Mouse (Mus musculus) neural tube, embryonic 15.5 days (tissue): Measurements from ENCODE around the gene Nudt15. TPM values are rescaled to one million over a fixed set of nuclear protein-coding genes. Genes with fewer than 3 reads are reported as not detected.
A peak's percentile ranks its signal among the peaks of the same experiment; 100 is the strongest.
"Not testable (repeated sequence)": the region's sequence is repeated elsewhere in the genome, so short reads cannot be mapped to it uniquely, and the experiment has no call there.

Experiments used
- ATAC-seq: fragments of 200-750 bp; cut with Nextera tagmentation; 2 replicates; pipeline ENCODE4 v1.8.0; 2017; ENCODE audit warnings: mild to moderate bottlenecking, moderate TSS enrichment, moderate library complexity; ENCODE audit not compliant: low FRiP score
- H3K27ac ChIP-seq: fragments of 300-500 bp; sonication (generic); replicated peaks from 2 replicates; pipeline ENCODE4 v1.5.1; 2015; ENCODE audit warnings: mild to moderate bottlenecking, inconsistent platforms
- H3K27me3 ChIP-seq: fragments of 300-500 bp; sonication (generic); replicated peaks from 2 replicates; pipeline ENCODE4 v1.6.1; 2015; ENCODE audit warnings: inconsistent platforms
- H3K36me3 ChIP-seq: fragments of 300-500 bp; sonication (generic); 2 replicates; pipeline ENCODE4 v1.6.1; 2015; ENCODE audit warnings: inconsistent platforms
- H3K4me1 ChIP-seq: fragments of 300-500 bp; sonication (generic); 2 replicates; pipeline ENCODE4 v1.6.1; 2015; ENCODE audit warnings: inconsistent platforms
- H3K4me2 ChIP-seq: fragments of 300-500 bp; sonication (generic); 2 replicates; pipeline ENCODE4 v1.6.1; 2015; ENCODE audit warnings: inconsistent platforms, mild to moderate bottlenecking, moderate library complexity
- H3K4me3 ChIP-seq: fragments of 300-500 bp; sonication (generic); replicated peaks from 2 replicates; pipeline ENCODE4 v1.5.1; 2015; ENCODE audit warnings: mild to moderate bottlenecking, inconsistent platforms
- H3K9ac ChIP-seq: fragments of 300-500 bp; sonication (generic); replicated peaks from 2 replicates; pipeline ENCODE4 v1.6.1; 2015; ENCODE audit warnings: mild to moderate bottlenecking, inconsistent platforms
- H3K9me3 ChIP-seq: fragments of 300-500 bp; sonication (generic); replicated peaks from 2 replicates; pipeline ENCODE4 v1.6.1; 2016; ENCODE audit warnings: inconsistent platforms
- WGBS: fragments of 180-500 bp; shearing (Covaris S2); methylation state at CpG from one replicate; pipeline ENCODE4 v1.1.7; 2015; ENCODE audit warnings: mixed read lengths; 5-methylcytosine and 5-hydroxymethylcytosine counted together
- polyA plus RNA-seq: library from polyadenylated mRNA; unstranded; fragments of >200 nt; fragmentation: Nextera tagmentation; extraction: Ambion mirVana; gene quantifications from 2 replicates; pipeline ENCODE4 v1.2.1, GENCODE M21; 2015

Gene Nudt15
- polyA plus RNA-seq, 1 experiment from 2014 or later: 8.5 TPM

- H3K36me3 ChIP-seq: no peaks in the 10 kb centered on the region
- H3K4me3 ChIP-seq: no peak overlapping the region
- WGBS: 71% methylated on average over 4 of the region's 4 CpGs
- peaks cover under 1% of the 10 kb centered on the region for H3K4me1 ChIP-seq
- ATAC-seq: no peak
- no peaks in the 10 kb centered on the region for H3K9me3 ChIP-seq
- no peaks in the 10 kb centered on the region for H3K27me3 ChIP-seq
- no peak overlapping the region for H3K9ac ChIP-seq
- no peak overlapping the region for H3K4me2 ChIP-seq
- no peak overlapping the region for H3K27ac ChIP-seq
Measured at GRCm38 (mm10) chr14:73547034-73547433, 1.0 kb downstream of the Nudt15 start.

DNA sequence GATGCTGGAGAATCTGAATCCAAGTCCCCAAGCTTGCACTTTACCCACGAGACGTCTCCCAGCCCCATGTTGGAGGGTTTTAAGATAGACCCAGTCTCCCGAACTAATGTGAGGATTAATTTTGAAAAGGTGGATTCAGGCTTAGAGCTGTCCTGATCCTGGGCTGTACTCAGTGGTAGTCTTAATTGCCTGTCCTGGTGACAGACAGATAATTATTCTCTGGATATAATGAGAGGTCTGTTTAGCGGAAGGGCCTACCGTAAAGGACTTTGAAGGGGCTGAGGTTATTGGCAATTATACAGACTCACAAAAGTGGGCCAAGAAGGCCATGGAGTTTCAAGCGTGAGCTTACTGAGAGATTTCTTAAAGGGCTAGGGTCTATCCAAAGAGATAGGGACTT, 4.3 kb downstream of the Nudt15 start:
- Histone ChIP-seq H3K36me3 (no peaks in the 10 kb centered on the region), H3K4me2 (no peak overlapping the region), H3K9me3 (no peaks in the 10 kb centered on the region), H3K4me3 (no peak overlapping the region), H3K27me3 (no peaks in the 10 kb centered on the region), H3K4me1 (no peaks in the 10 kb centered on the region), H3K9ac (no peak overlapping the region), H3K27ac (no peak overlapping the region)
- no peak for ATAC-seq
- 65% methylated on average over 6 of the region's 6 CpGs for WGBS

DNA sequence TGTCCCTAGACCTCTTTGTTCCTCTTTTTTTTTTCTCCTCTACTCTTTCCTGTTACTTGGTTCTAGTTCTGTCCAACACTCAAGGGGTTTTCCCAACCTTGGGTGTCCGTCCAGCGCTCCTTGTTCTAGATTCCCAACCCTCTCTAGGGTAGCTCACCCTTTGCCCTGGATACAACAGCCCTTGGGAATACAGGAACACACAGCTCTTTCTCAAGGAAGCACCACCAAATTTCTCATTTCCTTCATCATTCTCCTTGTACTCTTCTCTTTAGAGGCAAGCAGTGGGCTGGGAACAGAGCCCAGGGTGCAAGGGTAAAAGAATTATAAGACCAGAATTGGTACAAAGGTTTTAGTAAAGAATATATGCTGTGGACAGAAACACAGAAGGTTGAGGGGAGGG, 12.4 kb downstream of the Nudt15 start:
- H3K4me1 ChIP-seq: no peaks in the 10 kb centered on the region
- WGBS: 93% methylated on average over 2 of the region's 2 CpGs
- ATAC-seq: no peak
- H3K27ac ChIP-seq: no peak overlapping the region
- H3K4me2 ChIP-seq: no peak overlapping the region
- no peak overlapping the region for H3K4me3 ChIP-seq
- no peak overlapping the region for H3K9ac ChIP-seq
- no peaks in the 10 kb centered on the region for H3K9me3 ChIP-seq
- H3K36me3 ChIP-seq: no peaks in the 10 kb centered on the region
- no peaks in the 10 kb centered on the region for H3K27me3 ChIP-seq

DNA sequence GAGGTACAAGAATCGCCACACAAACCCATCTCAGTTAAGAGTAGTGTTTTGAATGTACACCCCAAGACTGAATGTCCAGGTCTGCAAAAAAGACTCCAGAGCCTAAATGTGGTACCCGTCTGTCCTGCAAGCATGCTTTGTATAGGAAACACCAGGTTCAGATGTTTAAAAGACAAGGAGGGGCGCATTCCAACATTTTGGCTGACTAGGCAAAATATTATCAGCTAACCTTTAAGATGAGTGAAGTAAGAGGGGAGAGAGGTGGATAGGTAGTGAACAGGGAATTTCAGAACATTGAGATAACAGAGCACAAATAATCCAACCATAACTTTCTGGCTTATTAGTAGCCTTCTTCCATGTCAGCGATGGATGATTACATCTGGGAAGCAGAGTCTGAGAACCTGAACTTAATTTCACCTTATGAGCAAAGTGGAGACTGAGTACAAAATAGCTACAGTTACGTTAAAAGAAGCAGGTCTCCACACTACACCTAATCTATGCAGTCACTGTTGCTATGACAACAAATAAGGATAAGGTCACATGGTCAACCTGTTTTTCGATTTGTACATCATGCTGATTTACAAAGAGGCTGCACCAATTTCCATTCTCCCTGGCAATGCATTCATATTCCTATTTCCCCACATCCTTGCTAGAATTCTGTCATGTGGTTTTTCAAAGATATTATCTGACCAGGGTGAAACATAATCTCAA, 14.1 kb downstream of the Nudt15 start:
- H3K4me2 ChIP-seq: no peak overlapping the region

GRCm38 (mm10) chr14:73528661-73529060, 19.4 kb downstream of the Nudt15 start:
- H3K27ac ChIP-seq, H3K9me3 ChIP-seq, ATAC-seq, H3K9ac ChIP-seq, H3K4me1 ChIP-seq, H3K36me3 ChIP-seq, H3K4me2 ChIP-seq, H3K4me3 ChIP-seq: not testable (repeated sequence)
- peaks cover 16% of the 10 kb centered on the region; the same call in 1 of the 2 replicates for H3K27me3 ChIP-seq
- WGBS: 88% methylated on average over 3 of the region's 3 CpGs

More for the DNA sequence above, 14.1 kb downstream of the Nudt15 start:
- Histone ChIP-seq H3K27me3 (peaks cover 11% of the 10 kb centered on the region; the same call in 1 of the 2 replicates), H3K27ac (no peak overlapping the region), H3K9me3 (no peaks in the 10 kb centered on the region), H3K9ac (no peak overlapping the region), H3K4me3 (no peak overlapping the region), H3K36me3 (no peaks in the 10 kb centered on the region), H3K4me1 (no peaks in the 10 kb centered on the region)
- ATAC-seq: no peak
- 72% methylated on average over 6 of the region's 6 CpGs for WGBS

DNA sequence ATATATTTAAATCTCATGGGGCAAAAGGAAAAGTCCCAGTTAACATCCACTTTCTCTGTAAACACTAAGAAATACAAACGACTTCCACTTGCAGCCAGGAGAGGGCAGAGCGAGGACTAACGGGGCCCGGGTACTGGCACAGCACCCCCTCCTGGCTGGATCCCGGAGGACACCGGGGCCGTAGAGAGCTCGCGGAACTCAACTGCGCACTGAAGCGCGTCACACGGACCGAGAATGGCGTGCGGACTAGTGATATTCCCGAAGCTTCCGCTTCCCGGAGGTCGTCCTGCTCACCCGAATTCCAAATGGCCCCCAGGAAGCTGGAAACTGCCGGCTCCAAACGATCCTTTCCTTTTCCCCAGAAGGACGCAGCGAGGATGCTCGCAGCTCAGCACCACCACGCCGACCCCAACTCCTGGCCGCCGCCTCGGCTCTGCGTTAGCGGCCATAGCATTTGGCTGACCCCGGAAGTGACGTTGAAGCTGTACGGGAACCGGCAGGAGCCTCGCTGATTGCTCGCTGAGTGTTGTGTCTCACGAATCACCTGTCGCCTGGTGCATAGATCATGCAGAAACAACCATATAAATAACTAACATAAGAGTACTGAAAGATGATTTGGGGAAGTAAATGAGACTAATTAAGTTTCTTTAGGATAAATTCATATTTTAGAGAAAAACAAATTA, 23.1 kb downstream of the Nudt15 start, which contains the start of gene Sucla2:
Gene Sucla2, plus strand, starts transcription at position 554 of the 683 bp plus-strand sequence.
- peak within 1 kb of the TSS; percentile 60 for H3K9ac ChIP-seq
- WGBS: under 1% methylated on average over 36 of the region's 41 CpGs
- peak; percentile 99 for ATAC-seq

DNA sequence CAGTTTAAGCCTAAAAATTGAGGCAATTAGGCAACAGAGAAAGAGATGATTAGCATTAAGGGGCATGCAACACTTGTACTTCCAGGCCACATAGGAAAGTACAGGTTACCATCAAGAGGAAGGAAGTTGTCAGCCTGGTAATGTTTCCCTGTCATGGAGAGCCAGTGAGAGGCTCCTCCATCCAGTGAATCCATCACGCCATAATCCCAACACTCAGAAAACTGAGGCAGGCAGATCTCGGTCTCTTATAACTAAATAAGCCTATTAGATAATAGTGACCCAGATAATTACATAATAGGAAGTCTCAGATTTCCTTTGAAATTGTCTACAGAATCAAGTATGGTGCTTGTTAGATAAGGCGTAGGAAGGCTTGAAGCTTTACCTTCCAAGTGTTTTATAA, 23.9 kb downstream of the Nudt15 start:
- no peak overlapping the region for H3K27ac ChIP-seq
- no peaks in the 10 kb centered on the region for H3K36me3 ChIP-seq
- peak overlapping the region; percentile 46 for H3K4me2 ChIP-seq
- H3K9ac ChIP-seq: no peak overlapping the region
- H3K27me3 ChIP-seq: peaks cover 4% of the 10 kb centered on the region; the same call in 1 of the 2 replicates
- no peaks in the 10 kb centered on the region for H3K9me3 ChIP-seq
- 0 out of 2 replicates have a peak, but pooled peaks cover 2% of the 10 kb centered on the region for H3K4me1 ChIP-seq
- 82% methylated on average over 3 of the region's 3 CpGs for WGBS
- ATAC-seq: no peak
- no peak overlapping the region for H3K4me3 ChIP-seq

More for the DNA sequence above, 23.1 kb downstream of the Nudt15 start, which contains the start of gene Sucla2:
- peak within 1 kb of the TSS; percentile 53 for H3K4me3 ChIP-seq
- H3K27ac ChIP-seq: peak within 1 kb of the TSS; percentile 97
- H3K27me3 ChIP-seq: peaks cover 9% of the 10 kb centered on the region; the same call in 1 of the 2 replicates
- peak within 1 kb of the TSS; percentile 46 for H3K4me2 ChIP-seq
- H3K36me3 ChIP-seq: no peaks in the 10 kb centered on the region
- no peaks in the 10 kb centered on the region for H3K9me3 ChIP-seq
- 0 out of 2 replicates have a peak, but pooled peaks cover 2% of the 10 kb centered on the region for H3K4me1 ChIP-seq

GRCm38 (mm10) chr14:73509765-73510423, 38.1 kb downstream of the Nudt15 start, which contains the start of gene Med4:
Gene Med4 (plus strand): TSS chr14:73510025.
- under 1% methylated on average over 41 of the region's 41 CpGs for WGBS
- Histone ChIP-seq H3K4me1 (peaks cover 25% of the 10 kb centered on the region), H3K27ac (peak within 1 kb of the TSS; percentile 67; the same call in 1 of the 2 replicates), H3K36me3 (peaks cover 13% of the 10 kb centered on the region), H3K4me2 (peak within 1 kb of the TSS; percentile 90), H3K27me3 (no peaks in the 10 kb centered on the region), H3K9me3 (no peaks in the 10 kb centered on the region), H3K9ac (peak within 1 kb of the TSS; percentile 84), H3K4me3 (peak within 1 kb of the TSS; percentile 65)
- ATAC-seq: peak; percentile 97

DNA sequence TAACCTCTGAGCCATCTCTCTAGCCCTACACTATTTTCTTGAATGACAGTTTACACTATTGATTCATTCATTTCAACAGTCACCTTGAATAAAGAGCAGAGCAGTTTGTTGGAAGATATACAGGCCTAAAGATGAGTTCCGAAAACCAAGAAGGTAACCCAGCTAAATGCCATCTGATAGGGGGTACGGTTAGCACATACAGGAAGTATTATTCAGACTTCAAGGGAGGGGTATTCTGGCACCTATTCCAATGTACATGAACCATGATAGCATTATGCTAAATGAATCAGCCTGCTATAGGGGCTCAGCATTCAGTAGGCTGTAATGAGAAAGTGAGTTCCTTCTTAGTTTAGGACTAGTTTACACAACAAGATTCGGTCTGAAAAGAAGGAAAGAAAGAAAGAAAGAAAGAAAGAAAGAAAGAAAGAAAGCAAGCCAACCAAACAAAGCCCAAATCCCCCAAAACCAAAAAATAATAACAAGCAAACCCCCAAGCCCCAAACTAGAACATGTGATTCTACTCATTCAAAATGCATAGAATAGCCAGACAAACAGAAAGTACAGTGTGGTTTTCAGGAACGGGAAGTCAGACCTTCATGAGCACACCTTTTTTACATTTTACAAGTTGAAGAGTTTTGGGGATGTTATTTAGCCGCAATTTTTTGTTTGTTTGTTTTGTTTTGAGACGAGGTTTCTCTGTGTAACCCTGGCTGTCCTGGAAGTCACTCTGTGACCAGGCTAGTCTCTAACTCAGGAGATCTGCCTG, 39.2 kb downstream of the Nudt15 start:
- Histone ChIP-seq H3K9ac (no peak overlapping the region), H3K4me2 (no peak overlapping the region), H3K27me3 (no peaks in the 10 kb centered on the region), H3K4me1 (peaks cover 25% of the 10 kb centered on the region), H3K27ac (no peak overlapping the region), H3K36me3 (peaks cover 7% of the 10 kb centered on the region), H3K9me3 (no peaks in the 10 kb centered on the region), H3K4me3 (no peak overlapping the region)
- ATAC-seq: no peak
- WGBS: 98% methylated on average over 6 of the region's 6 CpGs

- Histone ChIP-seq H3K27me3 (no peaks in the 10 kb centered on the region), H3K9ac (no peak overlapping the region), H3K27ac (no peak overlapping the region), H3K9me3 (no peaks in the 10 kb centered on the region), H3K4me3 (no peak overlapping the region), H3K4me2 (no peak overlapping the region), H3K4me1 (peaks cover 30% of the 10 kb centered on the region), H3K36me3 (peaks cover 2% of the 10 kb centered on the region)
- 83% methylated on average over 11 of the region's 11 CpGs for WGBS
- ATAC-seq: no peak
Measured at GRCm38 (mm10) chr14:73507702-73508376, 40.2 kb downstream of the Nudt15 start.
